In the genomic region with DNA sequence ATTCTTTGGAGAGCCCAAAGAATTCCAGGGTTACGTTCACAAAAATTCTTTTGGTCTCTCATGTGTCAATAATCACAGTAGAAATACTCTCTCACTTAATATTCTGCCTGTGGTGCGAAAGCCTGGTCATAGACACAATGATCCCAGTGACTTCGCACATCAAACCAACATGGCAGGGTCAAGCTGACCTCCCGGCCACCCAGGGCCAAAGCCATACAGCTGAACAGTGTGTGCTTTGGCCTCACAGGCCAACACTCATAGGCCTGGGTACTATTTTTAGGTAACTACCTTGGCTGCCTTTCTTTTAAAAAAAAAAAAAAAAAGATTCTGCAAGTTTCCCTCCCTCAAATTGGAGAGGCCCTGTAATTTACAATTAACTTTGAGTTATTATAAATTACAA, we compare ENCODE assay signal across 21 mouse cellular contexts. TPM values are rescaled to one million over a fixed set of nuclear protein-coding genes. Genes with fewer than 3 reads are reported as not detected.
DNase-seq lines count a peak whose midpoint lies in the region; ATAC-seq lines count a peak whose summit lies in the region.
"Had no signal": no experiment of that assay in that cellular context is flagged by ENCODE, and none has a peak within 500 bp of the region (broad histone marks: within the 10 kb centered on the region; RNA-seq: fewer than 3 reads in every experiment).

No protein-coding gene starts in this region.

- no peaks in the 10 kb centered on the region for H3K27me3 ChIP-seq in heart, embryonic 13.5 days (replicated peaks)
- H3K27me3 ChIP-seq in limb, embryonic 10.5 days (ENCODE audit: low read depth, poor library complexity, severe bottlenecking) = no peaks in the 10 kb centered on the region
- H3K27me3 ChIP-seq: hindbrain, embryonic 12.5 days had no signal

- H3K4me1 ChIP-seq in heart, embryonic 13.5 days = peaks cover 34% of the 10 kb centered on the region
- no peaks in the 10 kb centered on the region for H3K4me1 ChIP-seq in limb, embryonic 10.5 days
- H3K4me1 ChIP-seq: hindbrain, embryonic 12.5 days; midbrain, embryonic 10.5 days had no signal

- peak; percentile 40 to 67 for DNase-seq in heart, adult 18-20 months
- DNase-seq in heart, postnatal 36 days = no peak
- DNase-seq in testis, postnatal 14 days (ENCODE audit: low spot score) = peak; percentile 31
- no peak for DNase-seq in testis, postnatal 10 days (ENCODE audit: low spot score)
- DNase-seq in skeletal muscle tissue, adult 2 months (ENCODE audit: low read depth, low spot score) = peak; percentile 84
- DNase-seq in limb, embryonic 10.5 days (ENCODE audit: low spot score) = no peak
- no peak for DNase-seq in adrenal gland, postnatal 25 days
- DNase-seq: adrenal gland, adult 8-10 months; cerebellum, adult 8-10 months; cerebellum, postnatal 36 days; kidney, adult 18-20 months; lung, postnatal 4 days; right cerebral cortex, postnatal 14 days; spleen, adult 18-20 months; thymus, postnatal 14 days had no signal

- no peak overlapping the region for H3K9ac ChIP-seq in heart, embryonic 13.5 days
- H3K9ac ChIP-seq: hindbrain, embryonic 12.5 days had no signal

- H3K4me2 ChIP-seq in heart, embryonic 13.5 days = no peak overlapping the region
- H3K4me2 ChIP-seq: hindbrain, embryonic 12.5 days had no signal

- 73% methylated on average over 4 of the region's 4 CpGs for WGBS in heart, embryonic 13.5 days
- WGBS in limb, embryonic 10.5 days = 89% methylated on average over 4 of the region's 4 CpGs

- peaks cover 85% of the 10 kb centered on the region for H3K36me3 ChIP-seq in heart, embryonic 13.5 days
- H3K36me3 ChIP-seq in limb, embryonic 10.5 days = peaks cover 95% of the 10 kb centered on the region

- intact Hi-C loops in heart, postnatal 36 days (cut with DNase I) = loop anchor here (5.0 kb wide), 4 partner anchors 64 to 551 kb away; partner anchors contain the start of gene Lekr1

- ATAC-seq in heart, embryonic 13.5 days (ENCODE audit: extremely low read depth, insufficient number of reproducible peaks, low FRiP score, low TSS enrichment) = no peak
- ATAC-seq: activated CD4-positive, CD25-positive, alpha-beta regulatory T cell, adult 4 months; forebrain, embryonic 14.5 days had no signal

- H3K9me3 ChIP-seq in heart, embryonic 13.5 days = no peaks in the 10 kb centered on the region
- no peaks in the 10 kb centered on the region for H3K9me3 ChIP-seq in limb, embryonic 10.5 days (replicated peaks)
- H3K9me3 ChIP-seq: hindbrain, embryonic 12.5 days; midbrain, embryonic 10.5 days had no signal

- H3K4me3 ChIP-seq in heart, embryonic 13.5 days = no peak overlapping the region
- no peak overlapping the region for H3K4me3 ChIP-seq in limb, embryonic 10.5 days
- H3K4me3 ChIP-seq: hindbrain, embryonic 12.5 days; midbrain, embryonic 10.5 days had no signal

- H3K27ac ChIP-seq in heart, embryonic 13.5 days (replicated peaks) = 0 out of 2 replicates have a peak overlapping the region, but pooled peaks have one; percentile 8
- H3K27ac ChIP-seq in limb, embryonic 10.5 days = no peak overlapping the region
- H3K27ac ChIP-seq: hindbrain, embryonic 12.5 days; kidney, postnatal 0 days; midbrain, embryonic 10.5 days had no signal

RNA-seq across cellular contexts. Expression of gene Ssr3, which starts 11.3 kb away (rescaled TPM):
- 100 to 1,000 TPM; 119 to 122 TPM for total RNA-seq in heart, adult 18-20 months (2021)
- total RNA-seq in heart, postnatal 36 days (2021) = 100 to 1,000 TPM; 117 to 129 TPM
- polyA plus RNA-seq in heart, embryonic 13.5 days (2015; fragmentation: Nextera tagmentation; extraction: Ambion mirVana) = 200 and 212 TPM in 2 replicates
- polyA plus RNA-seq in limb, embryonic 10.5 days (2016; fragmentation: Nextera tagmentation; extraction: Ambion mirVana) = 226 and 253 TPM in 2 replicates
- 146 and 165 TPM in 2 replicates for total RNA-seq in adrenal gland, postnatal 25 days (2021)

Comparison
In these comparisons a context has a peak if more than half of its experiments do, and no peak if none do; other contexts are left out.
1. DNase-seq: peak in heart, adult 18-20 months (2 of 2), testis, postnatal 14 days (single experiment) and skeletal muscle tissue, adult 2 months (single experiment); none in heart, postnatal 36 days (0 of 2), testis, postnatal 10 days (single experiment), limb, embryonic 10.5 days (single experiment) and adrenal gland, postnatal 25 days (single experiment).